Mouse (Mus musculus) stomach, postnatal 0 days (tissue): ENCODE measurements at regions not wholly inside any gene's neighbourhood (a gene's known extent, or its start where the extent isn't known, plus 50 kb on each side); places are given as distances from the start of the nearest gene placed in this dataset.

Experiments
- CTCF ChIP-seq: IDR thresholded peaks from 2 replicates; pipeline ENCODE4 v1.5.1; 2016; ENCODE audit warnings: antibody characterized with exemption, low read depth, mild to moderate bottlenecking, moderate library complexity
- EP300 ChIP-seq: optimal IDR thresholded peaks from 2 replicates; pipeline ENCODE3; 2016; ENCODE audit warnings: antibody characterized with exemption

DNA sequence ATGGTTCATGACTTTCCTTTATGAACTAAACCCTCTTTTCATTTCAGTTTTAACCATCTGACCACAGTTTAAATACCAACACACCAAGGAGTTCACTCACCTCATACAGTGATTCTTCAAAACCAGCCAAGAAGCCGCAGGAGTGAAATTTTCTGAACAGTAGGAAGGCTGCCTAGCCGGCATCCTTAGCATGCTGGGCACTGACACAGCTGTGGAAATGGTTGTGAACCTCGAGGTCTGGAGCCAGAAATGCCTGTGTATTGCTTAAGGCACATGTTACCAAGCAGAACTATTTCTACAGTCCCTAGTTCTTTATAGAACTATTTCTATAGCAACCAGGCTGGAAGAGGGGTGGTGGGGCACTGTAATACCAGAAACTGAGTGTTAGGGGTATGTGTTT is 102.1 kb upstream of the Meis1 start:
- TF ChIP-seq CTCF, result no peak
- TF ChIP-seq EP300, result no peak
